Mouse (Mus musculus): ENCODE measurements at regions not wholly inside any gene's neighbourhood (a gene's known extent, or its start where the extent isn't known, plus 50 kb on each side); places are given as distances from the start of the nearest gene placed in this dataset.
"Not testable (repeated sequence)": the region's sequence is repeated elsewhere in the genome, so short reads cannot be mapped to it uniquely, and the experiment has no call there.

DNA sequence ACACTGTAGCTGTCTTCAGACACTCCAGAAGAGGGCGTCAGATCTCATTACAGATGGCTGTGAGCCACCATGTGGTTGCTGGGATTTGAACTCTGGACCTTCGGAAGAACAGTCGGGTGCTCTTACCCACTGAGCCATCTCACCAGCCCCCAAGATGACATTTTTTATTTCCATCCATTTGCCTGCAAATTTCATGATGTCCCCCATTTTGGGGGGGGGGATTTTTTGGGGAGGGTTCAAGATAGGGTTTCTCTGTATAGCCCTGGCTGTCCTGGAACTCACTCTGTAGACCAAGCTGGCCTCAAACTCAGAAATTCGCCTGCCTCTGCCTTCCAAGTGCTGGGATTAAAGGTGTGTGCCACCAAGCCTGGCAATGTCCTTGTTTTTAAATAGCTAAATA, 66.5 kb upstream of the Gm15319 start:
- not testable (repeated sequence) for TF ChIP-seq CTCF (IDR thresholded peaks at IDR 0.05; ENCODE audit: borderline replicate concordance, control insufficient read depth, extremely low read depth, insufficient read depth, low read length, poor library complexity); POLR2A (IDR thresholded peaks at IDR 0.05; ENCODE audit: control insufficient read depth, extremely low read depth, insufficient read depth, low read length, poor library complexity)

All from thymus, adult 2 months (tissue).